Mouse (Mus musculus) heart, adult 18-20 months (tissue): ENCODE data around the gene Sry. TPM values are rescaled to one million over a fixed set of nuclear protein-coding genes. Genes with fewer than 3 reads are reported as not detected.

ENCODE experiments used
- DNase-seq, 2 experiments: peaks; one replicate each; pipeline ENCODE4 v3.0.0; 2021 to 2022; ENCODE audit warnings: mixed read lengths in 1 of 2
- long read RNA-seq, 2 experiments: library from polyadenylated mRNA; stranded (forward); transcript quantifications; one replicate each; pipeline ENCODE4 v2.0.0; 2021
- total RNA-seq, 2 experiments: library from RNA; stranded (reverse); gene quantifications; 2 replicates each; pipeline ENCODE4 v1.2.3; 2021

Gene Sry
- not detected for total RNA-seq
- long read RNA-seq, experiment 1, result 0 reads
- long read RNA-seq, experiment 2, result 0 reads

DNA sequence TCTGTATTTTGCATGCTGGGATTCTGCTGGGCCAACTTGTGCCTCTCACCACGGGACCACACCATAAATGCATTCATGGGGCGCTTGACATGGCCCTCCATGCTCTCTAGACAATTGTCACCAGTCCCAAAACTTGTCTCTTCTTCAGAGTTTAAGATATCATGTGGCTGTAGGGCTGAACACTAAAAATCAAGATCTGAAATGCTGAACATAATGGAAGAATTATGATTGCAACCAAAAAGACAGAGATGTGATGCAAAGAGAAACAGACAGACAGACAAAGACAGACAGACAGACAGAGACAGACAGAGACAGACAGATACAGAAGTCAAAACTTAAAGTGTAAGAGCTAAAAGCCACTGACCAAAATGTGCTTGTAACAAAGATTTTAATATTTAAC is at the start of gene Sry:
Gene Sry, minus strand, starts transcription at position 101 of the 400 bp plus-strand sequence.
- no peak for DNase-seq

Other genes starting within 250 kb of the Sry start
- gene H2al2c, start 64.6 kb downstream of the Sry start, total RNA-seq, result not detected
- gene H2al2b, start 57.0 kb upstream of the Sry start, total RNA-seq, result not detected
- gene Gm4064, start 132.5 kb upstream of the Sry start, total RNA-seq, result not detected
- not detected for gene Rbmy, start 167.0 kb upstream of the Sry start, total RNA-seq
- not detected for gene Gm10256, start 167.0 kb upstream of the Sry start, total RNA-seq
- gene Gm10352, start 237.3 kb upstream of the Sry start, total RNA-seq, result not detected